Mouse (Mus musculus): ENCODE results near the gene Gng2. TPM values are rescaled to one million over a fixed set of nuclear protein-coding genes. Genes with fewer than 3 reads are reported as not detected.

Gene Gng2
- polyA plus RNA-seq, 1 experiment from 2014 or later: 43.6 TPM

GRCm38 (mm10) chr14:19949475-19949874, 28.0 kb downstream of the Gng2 start:
- no peak overlapping the region for H3K27ac ChIP-seq (ENCODE audit: low read length)
- no peak for ATAC-seq (ENCODE audit: insufficient read depth, low FRiP score)
- H3K4me3 ChIP-seq (replicated peaks; ENCODE audit: low read length): no peak overlapping the region
- H3K4me1 ChIP-seq (ENCODE audit: control insufficient read depth, insufficient read depth, low read length): no peaks in the 10 kb centered on the region
- H3K36me3 ChIP-seq (ENCODE audit: control insufficient read depth, insufficient read depth, low read length): no peaks in the 10 kb centered on the region
- no peak overlapping the region for H3K9ac ChIP-seq (ENCODE audit: low read length)
- H3K27me3 ChIP-seq (ENCODE audit: control insufficient read depth, insufficient read depth, low read length): no peaks in the 10 kb centered on the region
- 81% methylated on average over 2 of the region's 2 CpGs for WGBS
- H3K4me2 ChIP-seq (ENCODE audit: low read depth, low read length): no peak overlapping the region
- H3K9me3 ChIP-seq (replicated peaks; ENCODE audit: control insufficient read depth, low read length): no peaks in the 10 kb centered on the region

DNA sequence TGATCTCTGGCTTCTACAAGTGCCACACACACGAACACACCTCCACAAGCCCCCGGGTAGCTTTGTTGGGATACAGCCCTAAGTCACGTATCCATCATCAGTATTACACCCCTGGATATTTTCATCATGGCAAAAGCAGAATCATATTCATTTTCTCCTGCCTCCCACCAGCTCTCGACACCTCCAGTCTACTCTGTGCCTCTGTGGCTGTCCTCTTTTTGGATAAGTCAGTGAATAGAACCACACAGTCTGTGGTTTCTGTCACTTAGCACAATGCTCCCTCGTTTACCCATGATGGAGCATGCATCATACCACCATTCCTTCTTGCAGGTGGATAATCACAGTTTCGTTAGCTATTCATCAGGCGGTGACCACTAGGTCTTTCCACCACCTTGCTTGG, 31.2 kb downstream of the Gng2 start:
- H3K4me1 ChIP-seq (ENCODE audit: control insufficient read depth, insufficient read depth, low read length): no peaks in the 10 kb centered on the region
- H3K4me3 ChIP-seq (replicated peaks; ENCODE audit: low read length): no peak overlapping the region
- 86% methylated on average over 7 of the region's 7 CpGs for WGBS
- H3K9me3 ChIP-seq (replicated peaks; ENCODE audit: control insufficient read depth, low read length): no peaks in the 10 kb centered on the region
- no peak overlapping the region for H3K9ac ChIP-seq (ENCODE audit: low read length)
- no peaks in the 10 kb centered on the region for H3K36me3 ChIP-seq (ENCODE audit: control insufficient read depth, insufficient read depth, low read length)
- no peak for ATAC-seq (ENCODE audit: insufficient read depth, low FRiP score)
- H3K27me3 ChIP-seq (ENCODE audit: control insufficient read depth, insufficient read depth, low read length): no peaks in the 10 kb centered on the region
- no peak overlapping the region for H3K4me2 ChIP-seq (ENCODE audit: low read depth, low read length)
- H3K27ac ChIP-seq (ENCODE audit: low read length): no peak overlapping the region

DNA sequence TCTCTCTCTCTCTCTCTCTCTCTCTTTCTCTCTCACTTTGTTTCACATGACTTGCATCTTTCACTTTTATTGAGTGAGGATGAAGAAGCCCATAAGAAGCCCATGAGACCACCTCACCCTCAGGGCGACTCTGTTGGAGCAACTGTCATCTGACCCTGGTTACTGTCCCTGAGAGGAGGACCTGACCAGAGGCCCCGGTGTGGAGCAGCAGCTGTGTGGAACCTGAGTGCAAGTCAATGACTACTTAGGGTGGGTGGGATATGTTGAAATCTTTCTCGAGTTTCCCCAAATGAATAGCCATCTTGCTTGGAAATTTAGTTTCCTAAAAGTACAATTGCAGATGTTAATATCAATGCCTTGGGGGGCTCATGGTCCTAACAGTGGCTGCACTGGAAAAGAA, 34.7 kb downstream of the Gng2 start:
- no peaks in the 10 kb centered on the region for H3K36me3 ChIP-seq (ENCODE audit: control insufficient read depth, insufficient read depth, low read length)

GRCm38 (mm10) chr14:19942329-19942728, 35.1 kb downstream of the Gng2 start:
- H3K4me3 ChIP-seq (replicated peaks; ENCODE audit: low read length): no peak overlapping the region
- no peak overlapping the region for H3K4me2 ChIP-seq (ENCODE audit: low read depth, low read length)
- no peaks in the 10 kb centered on the region for H3K4me1 ChIP-seq (ENCODE audit: control insufficient read depth, insufficient read depth, low read length)
- H3K27me3 ChIP-seq (ENCODE audit: control insufficient read depth, insufficient read depth, low read length): no peaks in the 10 kb centered on the region
- H3K27ac ChIP-seq (ENCODE audit: low read length): no peak overlapping the region
- 57% methylated on average over 4 of the region's 4 CpGs for WGBS
- H3K36me3 ChIP-seq (ENCODE audit: control insufficient read depth, insufficient read depth, low read length): no peaks in the 10 kb centered on the region
- no peaks in the 10 kb centered on the region for H3K9me3 ChIP-seq (replicated peaks; ENCODE audit: control insufficient read depth, low read length)
- H3K9ac ChIP-seq (ENCODE audit: low read length): no peak overlapping the region
- ATAC-seq (ENCODE audit: insufficient read depth, low FRiP score): no peak

More for the DNA sequence above, 34.7 kb downstream of the Gng2 start:
- WGBS: 80% methylated on average over 3 of the region's 3 CpGs
- Histone ChIP-seq H3K4me3 (replicated peaks; ENCODE audit: low read length) (no peak overlapping the region), H3K9me3 (replicated peaks; ENCODE audit: control insufficient read depth, low read length) (no peaks in the 10 kb centered on the region), H3K4me2 (ENCODE audit: low read depth, low read length) (no peak overlapping the region), H3K27me3 (ENCODE audit: control insufficient read depth, insufficient read depth, low read length) (no peaks in the 10 kb centered on the region), H3K4me1 (ENCODE audit: control insufficient read depth, insufficient read depth, low read length) (no peaks in the 10 kb centered on the region), H3K9ac (ENCODE audit: low read length) (no peak overlapping the region), H3K27ac (ENCODE audit: low read length) (no peak overlapping the region)
- no peak for ATAC-seq (ENCODE audit: insufficient read depth, low FRiP score)

DNA sequence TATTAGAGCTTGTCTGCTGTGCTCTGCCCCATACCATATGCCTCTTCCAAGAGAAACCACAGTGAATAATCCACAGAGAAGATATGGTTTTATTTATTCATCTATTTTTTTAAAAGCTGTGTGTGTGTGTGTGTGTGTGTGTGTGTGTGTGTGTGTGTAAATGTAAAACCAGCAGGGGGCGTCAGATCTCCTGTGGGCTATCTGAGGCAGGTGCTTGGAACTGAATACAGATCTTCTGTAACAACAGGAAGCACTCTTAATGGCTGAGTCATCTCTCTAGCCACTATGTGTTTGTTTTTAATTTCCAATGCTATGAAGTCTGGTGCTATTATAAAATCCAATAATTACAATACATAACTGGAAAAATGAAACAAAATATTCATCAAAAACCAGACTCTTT, 37.4 kb downstream of the Gng2 start:
- Histone ChIP-seq H3K36me3 (ENCODE audit: control insufficient read depth, insufficient read depth, low read length) (no peaks in the 10 kb centered on the region), H3K27me3 (ENCODE audit: control insufficient read depth, insufficient read depth, low read length) (no peaks in the 10 kb centered on the region), H3K9me3 (replicated peaks; ENCODE audit: control insufficient read depth, low read length) (no peaks in the 10 kb centered on the region), H3K9ac (ENCODE audit: low read length) (no peak overlapping the region), H3K4me2 (ENCODE audit: low read depth, low read length) (no peak overlapping the region), H3K27ac (ENCODE audit: low read length) (no peak overlapping the region), H3K4me3 (replicated peaks; ENCODE audit: low read length) (no peak overlapping the region), H3K4me1 (ENCODE audit: control insufficient read depth, insufficient read depth, low read length) (no peaks in the 10 kb centered on the region)
- WGBS: 74% methylated on average over 1 of the region's 1 CpGs
- ATAC-seq (ENCODE audit: insufficient read depth, low FRiP score): no peak

GRCm38 (mm10) chr14:19938545-19938944, 38.9 kb downstream of the Gng2 start:
- Histone ChIP-seq H3K4me3 (replicated peaks; ENCODE audit: low read length) (no peak overlapping the region), H3K27ac (ENCODE audit: low read length) (no peak overlapping the region), H3K9ac (ENCODE audit: low read length) (no peak overlapping the region), H3K9me3 (replicated peaks; ENCODE audit: control insufficient read depth, low read length) (no peaks in the 10 kb centered on the region), H3K27me3 (ENCODE audit: control insufficient read depth, insufficient read depth, low read length) (no peaks in the 10 kb centered on the region), H3K36me3 (ENCODE audit: control insufficient read depth, insufficient read depth, low read length) (no peaks in the 10 kb centered on the region), H3K4me2 (ENCODE audit: low read depth, low read length) (no peak overlapping the region), H3K4me1 (ENCODE audit: control insufficient read depth, insufficient read depth, low read length) (no peaks in the 10 kb centered on the region)
- WGBS: 86% methylated on average over 5 of the region's 5 CpGs
- no peak for ATAC-seq (ENCODE audit: insufficient read depth, low FRiP score)

- Histone ChIP-seq H3K4me3 (replicated peaks; ENCODE audit: low read length) (no peak overlapping the region), H3K4me2 (ENCODE audit: low read depth, low read length) (no peak overlapping the region), H3K9ac (ENCODE audit: low read length) (no peak overlapping the region), H3K4me1 (ENCODE audit: control insufficient read depth, insufficient read depth, low read length) (no peaks in the 10 kb centered on the region), H3K27ac (ENCODE audit: low read length) (no peak overlapping the region), H3K9me3 (replicated peaks; ENCODE audit: control insufficient read depth, low read length) (no peaks in the 10 kb centered on the region), H3K36me3 (ENCODE audit: control insufficient read depth, insufficient read depth, low read length) (no peaks in the 10 kb centered on the region), H3K27me3 (ENCODE audit: control insufficient read depth, insufficient read depth, low read length) (no peaks in the 10 kb centered on the region)
- WGBS: 90% methylated on average over 3 of the region's 3 CpGs
- no peak for ATAC-seq (ENCODE audit: insufficient read depth, low FRiP score)
Observed at GRCm38 (mm10) chr14:19935084-19935483, 42.3 kb downstream of the Gng2 start.

- no peaks in the 10 kb centered on the region for H3K4me1 ChIP-seq (ENCODE audit: control insufficient read depth, insufficient read depth, low read length)
- H3K36me3 ChIP-seq (ENCODE audit: control insufficient read depth, insufficient read depth, low read length): no peaks in the 10 kb centered on the region
- no peak overlapping the region for H3K27ac ChIP-seq (ENCODE audit: low read length)
- ATAC-seq (ENCODE audit: insufficient read depth, low FRiP score): no peak
- no peak overlapping the region for H3K4me3 ChIP-seq (replicated peaks; ENCODE audit: low read length)
- no peaks in the 10 kb centered on the region for H3K9me3 ChIP-seq (replicated peaks; ENCODE audit: control insufficient read depth, low read length)
- no peak overlapping the region for H3K9ac ChIP-seq (ENCODE audit: low read length)
- WGBS: 78% methylated on average over 6 of the region's 6 CpGs
- no peaks in the 10 kb centered on the region for H3K27me3 ChIP-seq (ENCODE audit: control insufficient read depth, insufficient read depth, low read length)
- H3K4me2 ChIP-seq (ENCODE audit: low read depth, low read length): no peak overlapping the region
Observed at GRCm38 (mm10) chr14:19933314-19933713, 44.1 kb downstream of the Gng2 start.

GRCm38 (mm10) chr14:19927879-19928278, 49.5 kb downstream of the Gng2 start:
- Histone ChIP-seq H3K27ac (ENCODE audit: low read length) (no peak overlapping the region), H3K9me3 (replicated peaks; ENCODE audit: control insufficient read depth, low read length) (no peaks in the 10 kb centered on the region), H3K4me3 (replicated peaks; ENCODE audit: low read length) (no peak overlapping the region), H3K9ac (ENCODE audit: low read length) (no peak overlapping the region), H3K4me2 (ENCODE audit: low read depth, low read length) (no peak overlapping the region), H3K4me1 (ENCODE audit: control insufficient read depth, insufficient read depth, low read length) (no peaks in the 10 kb centered on the region), H3K36me3 (ENCODE audit: control insufficient read depth, insufficient read depth, low read length) (no peaks in the 10 kb centered on the region), H3K27me3 (ENCODE audit: control insufficient read depth, insufficient read depth, low read length) (no peaks in the 10 kb centered on the region)
- WGBS: 52% methylated on average over 6 of the region's 6 CpGs
- ATAC-seq (ENCODE audit: insufficient read depth, low FRiP score): no peak

DNA sequence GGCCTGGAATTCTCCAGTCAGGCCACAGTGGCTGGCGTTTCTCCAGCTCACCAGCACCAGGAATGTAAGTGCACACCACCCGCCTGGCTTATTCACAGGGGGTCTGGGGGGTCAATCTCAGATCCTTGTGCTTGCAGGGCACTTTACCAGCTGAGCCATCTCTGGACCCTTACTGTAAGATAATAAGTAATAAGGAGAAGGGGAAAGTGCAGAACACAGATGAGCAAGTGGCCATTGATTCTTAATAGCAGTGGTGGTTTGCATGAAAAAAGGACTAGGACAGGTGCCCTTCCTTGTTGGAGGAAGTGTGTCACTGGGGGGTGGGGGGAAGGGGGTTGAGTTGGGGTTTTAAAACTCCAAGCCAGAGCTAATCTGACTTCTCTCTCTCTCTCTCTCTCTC, 50.3 kb downstream of the Gng2 start:
- Histone ChIP-seq H3K9me3 (replicated peaks; ENCODE audit: control insufficient read depth, low read length) (no peaks in the 10 kb centered on the region), H3K27me3 (ENCODE audit: control insufficient read depth, insufficient read depth, low read length) (no peaks in the 10 kb centered on the region), H3K27ac (ENCODE audit: low read length) (no peak overlapping the region), H3K36me3 (ENCODE audit: control insufficient read depth, insufficient read depth, low read length) (no peaks in the 10 kb centered on the region), H3K4me3 (replicated peaks; ENCODE audit: low read length) (no peak overlapping the region), H3K4me1 (ENCODE audit: control insufficient read depth, insufficient read depth, low read length) (no peaks in the 10 kb centered on the region), H3K9ac (ENCODE audit: low read length) (no peak overlapping the region), H3K4me2 (ENCODE audit: low read depth, low read length) (no peak overlapping the region)
- no peak for ATAC-seq (ENCODE audit: insufficient read depth, low FRiP score)
- 64% methylated on average over 2 of the region's 2 CpGs for WGBS

All from stomach, embryonic 16.5 days (tissue).